Mouse (Mus musculus): ENCODE measurements at regions not wholly inside any gene's neighbourhood (a gene's known extent, or its start where the extent isn't known, plus 50 kb on each side); places are given as distances from the start of the nearest gene placed in this dataset.
"Not testable (repeated sequence)": the region's sequence is repeated elsewhere in the genome, so short reads cannot be mapped to it uniquely, and the experiment has no call there.

- in situ Hi-C loops (cut with MboI): no loop called here
Measured at GRCm38 (mm10) chr9:116426269-116426999, 251.3 kb upstream of the Tgfbr2 start.

DNA sequence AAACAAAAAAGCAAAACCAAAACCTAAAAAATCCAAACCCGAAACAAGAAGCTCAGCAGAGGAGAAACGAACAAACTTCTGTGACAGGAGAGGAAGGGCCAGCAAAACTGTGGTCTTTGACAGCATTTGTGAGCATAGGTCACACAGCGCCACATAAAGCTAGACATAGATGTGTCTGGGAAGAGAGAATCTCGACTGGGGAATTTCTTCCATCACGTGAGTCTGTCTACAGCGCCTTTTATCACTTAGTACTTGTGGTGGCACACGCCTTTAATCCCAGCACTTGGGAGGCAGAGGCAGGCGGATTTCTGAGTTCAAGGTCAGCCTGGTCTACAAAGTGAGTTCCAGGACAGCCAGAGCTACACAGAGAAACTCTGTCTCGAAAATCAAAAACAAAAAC is 250.2 kb upstream of the Tgfbr2 start:
- in situ Hi-C loops (cut with MboI): not testable (repeated sequence)

DNA sequence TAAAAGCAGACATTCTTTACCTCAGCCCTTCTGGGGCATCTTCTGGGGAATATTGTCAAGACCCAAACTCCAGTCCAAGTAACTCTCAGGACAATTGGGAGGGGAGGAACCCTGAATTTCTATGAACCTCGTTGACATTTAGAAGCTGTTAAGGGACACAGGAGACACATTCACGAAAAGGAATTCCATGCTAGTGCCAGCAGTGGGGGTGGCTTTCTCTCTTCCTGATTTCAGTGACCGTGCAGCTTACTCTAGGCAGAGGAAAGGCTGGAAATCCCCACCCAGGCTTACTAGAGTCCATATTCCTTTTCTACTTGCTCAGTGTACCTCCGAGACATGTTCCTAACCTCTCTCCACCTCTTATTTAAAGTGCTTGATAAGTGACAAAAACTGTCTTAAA is 239.9 kb upstream of the Tgfbr2 start:
- in situ Hi-C loops (cut with MboI): no loop called here

DNA sequence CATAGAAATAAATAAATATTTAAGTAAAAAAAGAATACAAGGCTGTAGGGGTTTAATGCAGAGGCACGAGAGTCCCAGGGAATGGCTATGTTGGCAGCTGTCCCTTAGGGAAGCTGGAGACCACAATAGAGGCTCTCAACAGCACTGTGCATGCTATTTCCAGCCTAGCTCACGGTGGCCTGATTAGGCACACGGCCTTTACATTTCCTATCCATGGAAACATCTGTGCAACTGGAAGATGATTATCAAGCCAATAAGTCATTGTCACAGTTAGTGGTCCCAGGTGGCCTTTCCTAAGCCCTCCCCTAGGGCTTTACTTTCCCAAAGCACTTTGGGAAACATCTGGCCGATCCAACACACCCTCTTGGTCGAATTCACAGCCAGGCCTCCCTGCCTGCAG is 235.9 kb upstream of the Tgfbr2 start:
- in situ Hi-C loops (cut with MboI): no loop called here

DNA sequence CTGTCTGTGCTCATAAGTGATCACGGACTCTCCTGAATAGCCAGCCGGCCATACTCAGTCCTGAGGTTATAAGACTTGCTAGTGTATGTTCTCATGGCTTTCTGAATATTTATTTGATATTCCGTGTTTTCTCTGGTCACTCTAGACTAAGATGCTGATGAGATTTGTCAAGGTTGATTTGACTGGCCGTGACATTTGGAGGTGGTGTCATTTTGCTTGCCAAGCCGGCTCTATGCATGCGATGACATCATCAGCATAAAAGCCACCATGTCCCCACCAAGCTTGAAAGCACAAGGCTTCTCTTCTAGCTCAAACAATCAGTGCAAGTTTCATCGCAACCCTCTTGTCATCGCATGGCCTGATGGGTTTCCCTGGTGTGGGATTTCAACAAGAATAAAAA is 235.3 kb upstream of the Tgfbr2 start:
- in situ Hi-C loops (cut with MboI): no loop called here

- in situ Hi-C loops (cut with MboI): no loop called here
Measured at GRCm38 (mm10) chr9:116408116-116408515, 233.0 kb upstream of the Tgfbr2 start.

- in situ Hi-C loops (cut with MboI): no loop called here
Measured at GRCm38 (mm10) chr9:116405051-116405450, 229.9 kb upstream of the Tgfbr2 start.

DNA sequence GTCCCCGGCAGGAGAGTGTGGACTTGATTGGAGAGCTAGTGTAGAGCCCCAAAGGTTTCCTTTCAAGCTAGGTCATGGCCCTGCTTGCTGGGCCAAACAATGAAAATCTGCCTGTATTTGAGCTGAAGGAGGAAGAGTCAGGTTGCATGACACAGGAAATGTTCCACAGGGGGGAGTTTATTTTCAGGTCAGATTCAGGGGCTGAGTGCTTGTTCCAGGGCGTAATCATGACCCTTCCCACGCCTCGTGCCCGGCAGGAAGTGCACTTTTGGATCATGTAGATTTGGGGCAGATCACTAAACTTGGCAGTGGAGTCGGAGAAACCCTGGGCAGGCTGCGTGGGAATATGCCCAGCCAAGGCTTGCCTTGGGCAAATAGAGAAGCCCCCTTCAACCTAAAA is 226.7 kb upstream of the Tgfbr2 start:
- in situ Hi-C loops (cut with MboI): no loop called here

- in situ Hi-C loops (cut with MboI): no loop called here
Measured at GRCm38 (mm10) chr9:116400270-116400669, 225.1 kb upstream of the Tgfbr2 start.

GRCm38 (mm10) chr9:116399296-116399695 is 224.1 kb upstream of the Tgfbr2 start:
- in situ Hi-C loops (cut with MboI): no loop called here

GRCm38 (mm10) chr9:116392258-116392657 is 217.1 kb upstream of the Tgfbr2 start:
- in situ Hi-C loops (cut with MboI): no loop called here

DNA sequence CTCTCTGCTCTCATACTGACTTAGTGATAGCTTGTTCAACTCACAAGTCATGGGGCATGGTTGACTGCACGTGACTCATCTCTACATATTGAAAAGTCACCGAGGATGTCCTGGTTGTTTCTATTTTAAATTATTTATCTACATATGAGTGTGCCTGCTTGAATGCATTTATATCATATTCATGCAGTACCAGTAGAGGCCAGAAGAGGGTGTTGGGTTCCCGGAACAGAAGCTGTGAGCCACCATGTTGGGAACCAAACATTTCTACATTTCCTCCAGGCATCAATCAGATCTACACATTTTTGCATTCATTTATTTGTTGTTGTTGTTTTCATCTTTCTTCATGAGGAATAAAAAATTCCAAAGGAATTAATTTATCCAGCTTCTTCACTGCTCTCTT is 214.6 kb upstream of the Tgfbr2 start:
- in situ Hi-C loops (cut with MboI): no loop called here

GRCm38 (mm10) chr9:116388863-116389262 is 213.7 kb upstream of the Tgfbr2 start:
- in situ Hi-C loops (cut with MboI): no loop called here

GRCm38 (mm10) chr9:116388025-116388424 is 212.9 kb upstream of the Tgfbr2 start:
- in situ Hi-C loops (cut with MboI): no loop called here

GRCm38 (mm10) chr9:116384176-116385076 is 209.3 kb upstream of the Tgfbr2 start:
- in situ Hi-C loops (cut with MboI): no loop called here

- in situ Hi-C loops (cut with MboI): no loop called here
Measured at GRCm38 (mm10) chr9:116383411-116384101, 208.4 kb upstream of the Tgfbr2 start.

DNA sequence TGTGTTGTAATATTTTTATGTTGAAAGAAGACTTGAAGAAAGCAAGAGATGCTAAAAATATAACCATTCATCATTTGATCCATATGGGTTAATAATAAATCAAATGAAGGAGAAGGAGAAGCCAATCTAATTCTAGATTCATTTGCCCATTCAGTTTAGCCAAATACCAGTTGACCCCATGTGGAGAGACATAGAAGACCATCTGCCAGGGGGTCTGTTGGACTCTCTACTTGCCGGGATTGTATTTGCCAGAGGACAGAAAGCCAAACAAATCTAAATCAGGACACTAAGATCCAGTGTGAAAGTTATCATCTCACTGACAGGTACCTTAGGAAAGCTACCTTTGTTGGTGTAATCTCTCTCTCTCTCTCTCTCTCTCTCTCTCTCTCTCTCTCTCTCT is 202.5 kb upstream of the Tgfbr2 start:
- in situ Hi-C loops (cut with MboI): no loop called here

GRCm38 (mm10) chr9:116375658-116376357 is 200.6 kb upstream of the Tgfbr2 start:
- in situ Hi-C loops (cut with MboI): no loop called here

DNA sequence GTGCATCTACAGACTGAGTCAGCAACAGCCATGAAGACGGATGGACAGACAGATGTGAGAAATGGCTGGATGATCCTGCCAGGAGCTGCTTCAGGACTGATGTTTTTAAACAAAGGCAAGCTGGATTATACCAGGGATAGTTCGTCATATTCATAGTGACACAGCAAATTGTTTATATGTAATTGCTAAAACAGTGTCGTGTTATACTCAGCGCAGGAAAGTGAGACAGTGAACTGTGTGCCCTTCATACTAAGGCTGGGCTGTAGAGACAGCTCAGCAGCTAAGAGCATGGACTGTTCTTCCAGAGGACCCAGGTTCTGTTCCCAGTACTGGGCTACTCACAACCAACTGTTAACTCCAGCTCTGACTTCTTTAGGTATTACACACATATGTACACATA is 199.2 kb upstream of the Tgfbr2 start:
- in situ Hi-C loops (cut with MboI): no loop called here

DNA sequence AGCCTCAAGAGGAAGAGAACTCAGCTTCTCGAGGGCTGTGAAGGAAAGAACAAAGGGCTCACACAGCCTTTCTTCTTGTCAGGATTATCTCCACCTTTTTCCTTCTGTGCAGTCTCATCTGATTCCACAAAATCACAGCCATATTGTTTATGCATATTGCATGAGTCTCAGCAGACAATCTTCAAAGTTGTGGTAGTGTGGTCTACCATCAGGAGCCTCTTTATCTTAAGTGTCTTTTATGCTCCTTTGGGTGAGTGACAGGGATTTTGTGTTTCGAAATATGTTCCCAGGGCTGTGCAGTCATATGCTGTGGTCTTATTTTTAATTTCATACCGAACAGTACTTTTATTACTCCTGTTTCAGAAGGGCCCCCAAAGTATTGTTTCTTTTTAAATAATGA is 198.2 kb upstream of the Tgfbr2 start:
- in situ Hi-C loops (cut with MboI): no loop called here

DNA sequence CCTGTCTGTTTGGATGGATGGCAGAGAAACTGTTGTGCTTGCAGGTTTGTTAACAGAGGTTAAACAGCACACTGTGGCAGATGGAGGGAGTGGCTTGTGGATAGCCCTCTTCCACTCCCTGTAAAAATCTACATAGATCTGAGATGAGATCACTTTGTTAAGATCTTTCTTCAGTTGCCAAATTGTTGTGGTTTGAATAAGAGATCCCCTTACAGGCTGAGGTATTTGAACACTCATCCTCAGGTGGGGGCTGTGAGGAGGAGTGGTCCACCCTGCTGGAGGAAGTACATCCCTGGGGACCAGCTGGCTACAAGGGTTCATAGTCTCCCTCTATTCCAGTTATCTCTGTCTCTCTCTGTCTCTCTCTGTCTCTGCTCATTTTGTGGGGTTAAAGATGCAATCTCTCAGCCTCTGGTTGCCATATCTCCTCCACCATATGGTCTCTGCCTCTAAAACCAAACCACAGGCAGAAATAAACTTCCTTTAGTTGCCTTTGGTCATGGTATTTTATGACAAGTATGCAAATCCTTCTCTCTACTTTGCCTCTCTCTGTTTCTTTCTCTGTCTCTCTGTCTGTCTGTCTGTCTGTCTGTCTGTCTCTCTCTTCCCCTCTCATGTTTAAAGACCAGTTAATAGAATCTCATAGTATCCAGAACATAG is 194.0 kb upstream of the Tgfbr2 start:
- in situ Hi-C loops (cut with MboI): loop anchor here (10.0 kb wide), 1 partner anchor 154 kb away; no protein-coding TSS in a partner anchor

Data from mature B cell (primary cell).